Mouse (Mus musculus): Measurements from ENCODE around the gene Tubb3.

The Tubb3 gene

GRCm38 (mm10) chr8:123407612-123408011 is 3.6 kb upstream of the Tubb3 start:
- no peak for TF ChIP-seq GATA4 (IDR thresholded peaks at IDR 0.05; ENCODE audit: insufficient replicate concordance, low read length)

DNA sequence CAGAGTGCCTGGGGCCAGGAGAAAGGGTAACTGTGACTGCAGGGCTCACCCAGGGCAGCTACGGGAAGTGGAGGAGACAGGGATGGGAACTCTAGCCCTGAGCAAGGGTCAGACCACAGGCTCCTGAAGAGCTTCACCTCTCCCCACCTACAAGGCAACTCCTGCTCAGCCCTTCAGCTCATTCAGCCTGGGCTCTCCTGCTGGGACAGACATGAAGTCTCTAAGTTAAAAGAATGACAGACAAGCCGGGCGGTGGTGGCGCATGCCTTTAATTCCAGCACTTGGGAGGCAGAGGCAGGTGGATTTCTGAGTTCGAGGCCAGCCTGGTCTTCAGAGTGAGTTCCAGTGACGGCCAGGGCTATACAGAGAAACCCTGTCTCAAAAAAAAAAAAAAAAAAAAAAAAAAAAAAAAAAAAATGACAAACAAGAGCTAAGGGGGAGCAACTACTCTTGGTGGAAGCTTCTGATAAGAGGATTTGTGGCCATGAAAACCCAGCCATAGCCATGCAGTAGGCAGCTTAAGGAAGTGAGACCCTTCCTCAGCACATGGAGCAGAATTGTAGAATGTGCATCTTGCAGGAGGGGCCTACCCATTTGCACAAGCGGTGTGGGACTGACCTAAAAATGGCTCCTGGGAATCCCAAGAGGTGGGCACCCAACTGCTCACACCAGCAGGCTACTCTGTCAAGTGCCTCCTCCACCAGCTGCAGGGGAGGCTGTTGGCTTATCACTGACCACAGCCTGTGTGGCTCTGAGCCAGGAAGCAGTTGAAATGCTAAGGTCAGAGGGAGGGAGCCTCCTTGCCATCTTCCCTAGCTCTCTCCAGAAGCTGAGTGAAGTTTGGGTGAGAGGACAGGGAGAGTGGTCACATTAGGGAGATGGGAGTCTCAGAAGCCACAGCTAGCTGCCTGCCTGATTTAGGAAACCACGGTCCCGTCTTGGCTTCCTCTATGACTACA is 2.4 kb upstream of the Tubb3 start:
- no peak for TF ChIP-seq GATA4 (IDR thresholded peaks at IDR 0.05; ENCODE audit: insufficient replicate concordance, low read length)

DNA sequence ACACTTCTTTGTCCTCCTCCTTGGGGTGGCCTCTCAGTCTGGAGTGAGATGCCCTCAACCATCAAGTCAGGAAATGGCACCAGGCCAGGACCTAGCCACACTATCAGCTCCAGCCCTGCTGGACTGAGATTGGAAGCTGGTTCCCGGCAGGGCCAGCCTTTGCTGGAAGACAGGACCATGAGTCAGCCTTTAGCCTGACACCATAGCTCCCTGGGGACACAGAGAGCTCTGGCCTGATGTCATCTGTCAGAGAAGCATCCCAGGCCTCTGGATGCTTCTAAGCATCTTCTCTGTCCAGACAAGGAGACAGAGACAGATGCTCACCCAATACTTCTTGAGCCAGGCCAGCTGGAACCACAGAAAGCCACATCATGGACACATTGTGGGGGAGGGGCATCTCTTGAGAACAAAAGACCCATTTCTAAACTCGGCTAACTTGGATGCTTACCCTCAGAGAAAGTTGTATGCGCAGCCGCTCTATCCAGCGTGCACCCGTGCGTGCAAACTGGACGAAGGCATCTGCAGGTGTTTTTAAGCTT is 1.1 kb upstream of the Tubb3 start:
- peak; percentile 33; the same call in 1 of the 2 replicates for TF ChIP-seq GATA4 (IDR thresholded peaks at IDR 0.05; ENCODE audit: insufficient replicate concordance, low read length)

- no peak for TF ChIP-seq GATA4 (IDR thresholded peaks at IDR 0.05; ENCODE audit: insufficient replicate concordance, low read length)
These were observed 436 bp upstream of the Tubb3 start for GRCm38 (mm10) chr8:123410788-123411187.

DNA sequence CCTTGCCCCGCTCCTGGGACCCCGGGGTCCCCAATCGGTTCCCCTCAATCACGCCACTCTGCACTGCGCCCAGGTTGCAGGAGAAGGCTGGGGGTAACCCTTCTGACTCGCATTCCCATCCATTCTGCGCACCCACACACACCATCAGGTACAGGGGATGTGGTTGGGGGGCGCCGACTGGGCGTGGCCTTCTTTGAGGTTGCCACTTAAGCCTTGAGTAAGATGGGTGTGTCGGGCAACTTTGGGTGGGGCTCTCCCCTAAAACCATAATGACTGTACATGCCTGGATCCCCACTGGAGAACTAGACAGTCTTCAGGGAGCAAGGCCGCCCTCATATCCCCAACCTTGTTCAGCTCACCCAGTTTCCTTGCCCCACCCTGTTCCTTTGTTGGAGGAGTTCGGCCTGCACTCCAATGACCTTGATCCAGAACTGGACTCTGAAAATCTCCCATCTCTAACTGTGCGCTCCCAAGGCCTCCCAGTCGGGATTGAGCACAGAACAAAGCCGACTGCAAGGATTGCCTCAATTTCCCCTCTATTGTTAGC is 630 bp downstream of the Tubb3 start:
- no peak for TF ChIP-seq GATA4 (IDR thresholded peaks at IDR 0.05; ENCODE audit: insufficient replicate concordance, low read length)

GRCm38 (mm10) chr8:123412560-123413170 is 1.4 kb downstream of the Tubb3 start:
- TF ChIP-seq GATA4 (IDR thresholded peaks at IDR 0.05; ENCODE audit: insufficient replicate concordance, low read length) = no peak

DNA sequence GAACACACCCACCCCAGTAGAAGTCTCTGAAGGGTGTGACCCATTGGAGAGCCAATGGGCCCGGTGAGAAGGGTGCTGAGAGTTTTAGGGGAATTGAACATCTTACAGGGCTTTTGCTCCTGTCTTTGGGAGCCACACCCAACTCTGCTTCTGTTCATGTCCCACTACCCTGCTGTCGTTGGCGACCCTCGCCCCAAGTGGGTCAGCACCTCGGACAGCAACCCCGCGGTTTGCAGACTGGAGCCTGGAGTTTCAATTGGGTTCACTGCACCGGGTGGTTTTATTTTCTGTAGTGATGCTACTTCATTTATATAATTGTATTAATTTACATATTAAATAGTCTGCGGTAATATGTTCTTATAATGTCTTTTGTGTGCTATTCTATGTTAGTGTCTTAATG is 3.0 kb downstream of the Tubb3 start:
- no peak for TF ChIP-seq GATA4 (IDR thresholded peaks at IDR 0.05; ENCODE audit: insufficient replicate concordance, low read length)

- no peak for TF ChIP-seq GATA4 (IDR thresholded peaks at IDR 0.05; ENCODE audit: insufficient replicate concordance, low read length)
These were observed 5.0 kb downstream of the Tubb3 start for GRCm38 (mm10) chr8:123415967-123416943.

- no peak for TF ChIP-seq GATA4 (IDR thresholded peaks at IDR 0.05; ENCODE audit: insufficient replicate concordance, low read length)
These were observed 5.8 kb downstream of the Tubb3 start for GRCm38 (mm10) chr8:123416944-123417555.

GRCm38 (mm10) chr8:123419711-123420110 is 8.5 kb downstream of the Tubb3 start:
- TF ChIP-seq GATA4 (IDR thresholded peaks at IDR 0.05; ENCODE audit: insufficient replicate concordance, low read length) = no peak

DNA sequence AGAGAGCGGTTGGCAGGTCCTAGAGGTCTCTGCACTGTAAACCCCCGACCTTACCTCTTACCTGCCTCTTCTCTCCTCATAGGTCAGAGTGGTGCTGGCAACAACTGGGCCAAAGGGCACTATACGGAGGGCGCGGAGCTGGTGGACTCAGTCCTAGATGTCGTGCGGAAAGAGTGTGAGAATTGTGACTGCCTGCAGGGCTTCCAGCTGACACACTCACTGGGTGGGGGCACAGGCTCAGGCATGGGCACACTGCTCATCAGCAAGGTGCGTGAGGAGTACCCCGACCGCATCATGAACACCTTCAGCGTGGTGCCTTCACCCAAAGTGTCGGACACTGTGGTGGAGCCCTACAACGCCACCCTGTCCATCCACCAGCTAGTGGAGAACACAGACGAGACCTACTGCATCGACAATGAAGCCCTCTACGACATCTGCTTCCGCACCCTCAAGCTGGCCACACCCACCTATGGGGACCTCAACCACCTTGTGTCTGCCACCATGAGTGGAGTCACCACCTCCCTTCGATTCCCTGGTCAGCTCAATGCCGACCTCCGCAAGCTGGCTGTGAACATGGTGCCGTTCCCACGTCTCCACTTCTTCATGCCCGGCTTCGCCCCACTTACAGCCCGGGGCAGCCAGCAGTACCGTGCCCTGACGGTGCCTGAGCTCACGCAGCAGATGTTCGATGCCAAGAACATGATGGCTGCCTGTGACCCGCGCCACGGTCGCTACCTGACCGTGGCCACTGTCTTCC is 9.5 kb downstream of the Tubb3 start:
- TF ChIP-seq GATA4 (IDR thresholded peaks at IDR 0.05; ENCODE audit: insufficient replicate concordance, low read length) = no peak

- TF ChIP-seq GATA4 (IDR thresholded peaks at IDR 0.05; ENCODE audit: insufficient replicate concordance, low read length) = no peak
These were observed 10.1 kb downstream of the Tubb3 start for GRCm38 (mm10) chr8:123421325-123421724.

- TF ChIP-seq GATA4 (IDR thresholded peaks at IDR 0.05; ENCODE audit: insufficient replicate concordance, low read length) = no peak
These were observed 11.0 kb downstream of the Tubb3 start for GRCm38 (mm10) chr8:123422056-123422780.
